Mouse (Mus musculus): ENCODE data around the gene Hist1h4a.

DNA sequence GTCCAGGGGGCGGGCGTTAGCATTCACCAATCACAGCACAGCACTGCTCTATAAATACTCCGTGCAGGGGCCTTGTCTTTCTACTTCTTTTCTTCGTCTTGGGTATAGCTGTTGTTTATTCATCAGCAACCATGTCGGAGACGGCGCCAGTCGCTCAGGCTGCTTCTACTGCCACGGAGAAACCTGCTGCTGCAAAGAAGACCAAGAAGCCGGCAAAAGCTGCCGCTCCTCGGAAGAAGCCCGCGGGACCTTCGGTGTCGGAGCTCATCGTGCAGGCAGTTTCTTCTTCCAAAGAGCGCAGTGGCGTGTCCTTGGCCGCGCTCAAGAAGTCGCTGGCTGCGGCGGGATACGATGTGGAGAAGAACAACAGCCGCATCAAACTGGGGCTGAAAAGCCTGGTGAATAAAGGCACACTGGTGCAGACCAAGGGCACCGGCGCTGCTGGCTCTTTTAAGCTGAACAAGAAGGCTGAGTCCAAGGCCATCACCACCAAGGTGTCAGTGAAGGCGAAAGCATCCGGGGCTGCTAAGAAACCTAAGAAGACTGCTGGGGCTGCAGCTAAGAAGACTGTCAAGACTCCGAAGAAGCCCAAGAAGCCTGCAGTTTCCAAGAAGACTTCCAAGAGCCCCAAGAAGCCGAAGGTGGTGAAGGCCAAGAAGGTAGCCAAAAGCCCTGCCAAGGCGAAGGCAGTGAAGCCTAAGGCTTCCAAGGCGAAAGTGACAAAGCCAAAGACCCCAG lies 2.7 kb upstream of the Hist1h4a start, which contains the start of gene Hist1h1a:
- TF ChIP-seq CTCF (conservative IDR thresholded peaks at IDR 0.05; ENCODE audit: insufficient read depth, insufficient read length, low read depth, low read length) (no peak), POLR2A (IDR thresholded peaks at IDR 0.05; ENCODE audit: low read depth, low read length) (peak; percentile 31)
